Mouse (Mus musculus): ENCODE data around the gene Rtbdn.

DNA sequence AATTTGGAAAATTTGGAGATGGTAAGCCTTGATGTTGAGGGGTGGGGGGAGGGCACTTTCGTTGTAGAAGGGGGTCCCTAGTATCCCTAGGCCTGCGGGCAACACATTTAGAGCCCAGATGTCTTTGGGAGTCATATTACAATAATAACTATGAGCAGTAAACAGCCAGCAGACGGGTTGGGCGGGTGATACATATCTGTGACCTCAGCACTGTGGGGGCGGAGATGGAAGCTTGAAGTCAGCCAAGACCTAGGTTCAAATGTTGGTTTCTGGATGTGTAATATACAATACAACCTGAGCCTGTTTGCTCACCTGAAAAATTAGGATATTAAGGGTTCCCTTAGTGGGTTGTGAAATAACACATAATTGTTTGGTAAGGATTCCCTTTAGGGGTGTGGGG lies 36.8 kb upstream of the Rtbdn start:
- no peak for TF ChIP-seq ZNF384 (IDR thresholded peaks at IDR 0.05; ENCODE audit: low read depth, low read length)
- TF ChIP-seq MAFK (IDR thresholded peaks at IDR 0.05; ENCODE audit: insufficient read depth, low read depth, low read length), result no peak
- TF ChIP-seq ZC3H11A (IDR thresholded peaks at IDR 0.05; ENCODE audit: borderline replicate concordance, low read depth, low read length), result no peak
- TF ChIP-seq CHD2 (IDR thresholded peaks at IDR 0.05; ENCODE audit: low read depth, low read length), result no peak
- no peak for TF ChIP-seq HCFC1 (IDR thresholded peaks at IDR 0.05; ENCODE audit: borderline replicate concordance, insufficient read depth, low read length)

Measured in ES-E14 (cell line).